Mouse (Mus musculus) heart, postnatal 25 days (tissue): ENCODE measurements at regions not wholly inside any gene's neighbourhood (a gene's known extent, or its start where the extent isn't known, plus 50 kb on each side); places are given as distances from the start of the nearest gene placed in this dataset.

Source experiments
- DNase-seq: peaks from one replicate; pipeline ENCODE4 v3.0.0; 2022; ENCODE audit warnings: low spot score
- intact Hi-C: fragments of 180-260 bp; cut with DNase I; formaldehyde crosslinking; loops from one replicate; pipeline ENCODE4 v1.15.1; 2025

DNA sequence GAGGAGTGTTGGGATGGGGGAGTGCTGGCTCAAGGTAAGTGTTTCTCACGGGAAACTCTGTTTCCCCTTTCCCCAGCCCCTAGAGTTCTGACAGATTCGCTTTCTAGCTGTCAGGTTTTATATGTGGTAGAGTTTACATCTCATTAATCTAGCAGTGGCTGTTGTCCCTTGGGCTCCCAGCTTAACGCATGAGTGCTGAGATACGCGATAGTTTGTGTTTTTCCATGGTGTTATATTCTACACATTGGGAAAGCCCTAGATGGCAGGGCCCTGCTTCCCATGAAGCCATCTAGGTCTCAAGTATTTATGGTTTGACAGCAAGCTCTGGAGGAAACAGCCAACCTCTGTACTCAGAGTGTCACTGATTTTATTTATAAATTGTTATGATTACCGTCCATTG is 373.8 kb downstream of the Cd83 start:
- no peak for DNase-seq
- intact Hi-C loops = loop anchor here (5.0 kb wide), 1 partner anchor 291 kb away; no protein-coding TSS in a partner anchor

GRCm38 (mm10) chr13:44159346-44159745 is 374.8 kb downstream of the Cd83 start:
- no peak for DNase-seq
- intact Hi-C loops = loop anchor here (5.0 kb wide), 1 partner anchor 292 kb away; no protein-coding TSS in a partner anchor

GRCm38 (mm10) chr13:44164746-44165145 is 380.2 kb downstream of the Cd83 start:
- intact Hi-C loops = no loop called here
- no peak for DNase-seq

DNA sequence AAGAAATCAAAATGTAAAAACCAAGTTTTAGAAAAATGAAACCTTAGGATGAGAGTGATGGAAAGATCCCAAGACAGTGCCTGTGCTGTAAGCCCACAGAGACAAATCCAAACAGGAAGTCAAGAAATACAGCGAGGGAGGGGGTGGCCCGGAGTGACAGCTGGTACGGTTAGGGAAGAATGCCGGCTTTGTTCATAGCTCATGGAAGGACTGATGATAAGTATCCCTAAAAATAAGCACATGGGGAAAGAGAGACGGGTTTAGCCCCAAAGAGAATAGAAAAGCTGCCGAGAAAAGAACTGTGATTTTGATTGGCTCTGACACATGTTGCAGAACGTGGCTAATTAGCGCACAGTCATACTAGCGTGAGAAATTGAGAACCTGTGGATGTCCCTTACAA is 382.6 kb downstream of the Cd83 start:
- peak; percentile 15 for DNase-seq
- intact Hi-C loops = no loop called here

- no peak for DNase-seq
- intact Hi-C loops = no loop called here
These were observed 383.6 kb downstream of the Cd83 start for GRCm38 (mm10) chr13:44168186-44168585.

DNA sequence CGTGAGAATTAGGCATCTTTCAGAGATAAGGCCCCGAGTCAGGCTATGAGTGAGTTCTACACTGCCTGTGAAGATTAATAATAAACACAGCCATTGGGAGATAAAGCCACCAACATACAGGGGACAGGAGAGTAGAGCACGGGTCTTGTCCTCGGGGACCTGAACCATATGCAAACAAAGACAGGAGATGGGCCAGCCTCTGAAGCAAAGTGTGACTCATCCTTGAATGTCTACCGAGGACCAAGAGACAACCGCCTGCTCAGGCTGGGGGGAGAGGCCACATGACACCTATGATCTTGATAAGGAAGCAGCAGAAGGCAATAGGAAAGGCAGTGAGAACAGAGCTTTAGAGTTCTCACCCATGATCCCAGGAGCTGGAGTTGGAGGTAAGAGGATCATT is 387.1 kb downstream of the Cd83 start:
- DNase-seq = no peak
- intact Hi-C loops = no loop called here

- intact Hi-C loops = no loop called here
- no peak for DNase-seq
These were observed 388.1 kb downstream of the Cd83 start for GRCm38 (mm10) chr13:44172701-44173100.

DNA sequence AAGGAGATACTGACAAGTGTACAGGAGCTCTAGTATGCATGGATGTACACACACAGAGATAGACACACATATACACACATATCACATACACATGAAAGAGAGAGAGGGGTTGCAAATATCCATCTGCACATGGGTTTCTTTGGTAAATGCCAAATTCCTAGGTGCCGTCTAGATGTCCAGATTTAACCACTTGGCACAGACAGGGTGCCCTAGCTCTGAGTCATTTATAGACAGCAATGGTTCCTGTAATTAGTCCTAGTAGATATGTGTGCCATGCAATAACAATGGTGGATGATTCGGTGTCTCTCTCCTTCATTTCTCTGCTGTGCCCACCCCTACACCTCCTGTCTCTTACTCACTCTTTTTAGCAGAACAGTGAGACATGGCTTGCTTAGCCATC is 389.7 kb downstream of the Cd83 start:
- intact Hi-C loops = no loop called here

DNA sequence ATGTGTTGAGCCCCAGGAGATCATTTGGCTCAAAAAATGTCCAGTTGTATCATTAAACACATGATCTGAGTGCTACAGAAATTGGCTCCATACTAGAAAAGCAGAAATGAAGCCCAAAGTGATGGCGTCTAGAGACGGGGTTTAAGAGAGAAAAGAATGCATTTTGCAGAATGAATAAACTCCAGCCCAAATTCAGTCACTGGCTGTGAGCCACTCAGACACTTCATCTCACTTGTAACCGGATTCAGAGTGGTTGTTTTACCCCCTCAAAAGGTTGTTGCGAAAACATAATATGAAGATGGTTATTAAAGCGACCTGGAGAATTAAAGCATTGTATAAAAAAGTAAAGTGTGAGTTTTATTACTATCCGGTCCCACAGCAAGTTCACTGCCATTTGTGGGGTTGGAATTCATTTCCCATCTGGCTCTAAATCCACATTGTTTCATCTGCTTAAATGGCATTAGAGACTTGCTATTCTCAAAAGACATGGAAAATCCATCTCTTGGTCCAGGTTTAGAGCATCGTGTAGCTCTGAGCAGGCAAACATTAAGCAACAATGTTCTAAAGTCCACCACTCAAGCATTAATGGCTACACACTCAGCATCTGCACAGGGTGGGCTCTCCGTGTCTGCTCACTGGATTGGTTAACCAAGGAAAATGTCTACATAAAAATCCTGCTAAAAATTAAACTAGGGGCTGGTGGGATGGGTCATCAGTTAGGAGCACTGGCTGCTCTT is 390.9 kb downstream of the Cd83 start:
- intact Hi-C loops = no loop called here
- no peak for DNase-seq

More for the DNA sequence above, 389.7 kb downstream of the Cd83 start:
- DNase-seq = no peak

DNA sequence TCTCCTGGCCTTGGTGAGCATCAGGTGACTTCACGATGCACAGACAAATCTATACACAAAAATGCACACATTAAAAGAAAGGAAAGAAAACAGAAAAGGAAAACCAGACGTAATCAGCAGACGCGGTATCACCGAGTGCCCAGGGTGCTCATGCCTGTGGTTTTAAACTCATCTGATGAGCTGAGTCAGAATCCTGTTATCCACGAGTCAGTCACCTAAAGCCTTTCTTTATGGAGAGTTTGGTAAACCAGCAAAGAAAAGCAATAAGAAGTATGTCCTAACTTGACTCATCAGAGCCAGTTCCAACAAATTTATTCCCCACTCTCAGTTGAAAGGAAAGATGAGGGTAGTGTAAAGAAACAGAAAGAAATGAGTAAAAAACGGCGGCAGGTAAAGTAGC is 391.5 kb downstream of the Cd83 start:
- intact Hi-C loops = no loop called here
- DNase-seq = no peak

DNA sequence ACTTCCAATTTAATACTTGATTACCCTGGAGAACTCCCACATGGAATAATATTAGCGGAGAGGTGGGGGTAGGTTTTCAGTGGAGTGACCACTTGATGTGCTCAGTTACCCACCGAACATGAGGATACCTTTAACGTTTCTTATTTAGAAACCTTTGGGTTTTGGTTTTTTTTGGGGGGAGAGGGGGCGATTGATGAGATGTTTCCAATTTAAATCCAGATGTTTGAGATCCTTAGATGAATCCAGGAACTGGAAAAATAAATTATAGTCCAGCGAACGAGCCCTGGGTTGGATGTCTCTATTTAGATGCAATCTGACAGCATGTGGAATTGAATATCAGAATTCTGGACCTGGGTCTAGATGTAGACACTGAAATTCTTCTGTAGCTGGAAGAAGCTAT is 393.4 kb downstream of the Cd83 start:
- intact Hi-C loops = no loop called here
- no peak for DNase-seq

GRCm38 (mm10) chr13:44180384-44180783 is 395.8 kb downstream of the Cd83 start:
- DNase-seq = no peak
- intact Hi-C loops = no loop called here

DNA sequence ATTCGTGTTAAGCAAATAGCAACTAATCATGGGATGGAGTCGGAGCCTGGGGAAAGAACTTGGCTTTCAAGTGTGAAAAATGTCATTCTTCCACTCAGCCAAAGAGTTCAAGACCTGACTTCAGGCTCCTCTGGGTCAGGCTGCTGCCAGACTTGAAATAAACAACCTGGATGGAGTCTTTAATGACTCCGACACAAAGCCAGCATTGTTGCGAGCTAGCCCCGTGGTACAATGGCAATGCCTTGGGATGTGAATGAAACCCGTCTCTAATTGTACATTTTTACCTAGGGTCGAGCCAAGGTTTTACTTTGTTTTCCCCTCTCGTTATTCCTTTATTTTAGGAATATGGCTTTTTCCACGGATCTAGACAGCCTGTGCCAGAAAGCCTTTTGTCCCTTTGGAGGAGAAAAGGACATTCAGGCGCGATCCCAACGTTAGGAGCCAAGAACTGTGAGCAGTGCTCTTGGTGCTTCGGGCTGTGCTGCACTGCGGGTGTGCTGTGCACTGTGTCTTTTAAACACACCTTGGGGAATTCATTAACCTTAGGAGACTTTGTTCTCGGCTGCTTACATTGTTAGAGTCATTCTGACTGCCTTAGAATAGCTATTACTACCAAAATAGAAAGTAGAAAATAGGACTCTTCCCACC is 398.1 kb downstream of the Cd83 start:
- intact Hi-C loops = no loop called here
- peak; percentile 18 for DNase-seq

- intact Hi-C loops = no loop called here
- DNase-seq = no peak
These were observed 410.8 kb downstream of the Cd83 start for GRCm38 (mm10) chr13:44195365-44195764.

GRCm38 (mm10) chr13:44206042-44206441 is 421.5 kb downstream of the Cd83 start:
- intact Hi-C loops = no loop called here
- DNase-seq = no peak

- intact Hi-C loops = no loop called here
- no peak for DNase-seq
These were observed 421.9 kb downstream of the Cd83 start for GRCm38 (mm10) chr13:44206448-44206847.

- DNase-seq = no peak
- intact Hi-C loops = no loop called here
These were observed 422.9 kb downstream of the Cd83 start for GRCm38 (mm10) chr13:44207400-44208005.

GRCm38 (mm10) chr13:44209036-44209435 is 424.5 kb downstream of the Cd83 start:
- intact Hi-C loops = no loop called here
- no peak for DNase-seq

DNA sequence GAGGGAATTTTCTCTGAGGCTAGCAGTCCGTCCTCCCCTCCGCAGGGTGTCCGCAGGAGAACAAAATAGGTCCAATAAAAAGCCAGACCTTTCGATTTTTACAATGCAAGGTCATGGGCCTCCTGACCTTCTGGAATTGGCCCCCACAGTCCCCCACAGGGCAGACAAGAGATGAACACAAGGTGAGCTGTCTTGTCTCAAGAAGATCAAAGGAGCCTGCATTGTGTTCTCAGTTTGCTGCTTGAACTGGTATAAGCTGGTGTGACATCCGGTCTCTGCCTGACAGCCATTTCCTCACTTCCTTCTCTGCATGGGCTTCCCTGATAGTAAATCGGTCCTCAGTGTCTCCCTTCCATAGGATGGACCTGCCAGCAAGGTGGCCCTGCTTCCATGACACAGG is 425.5 kb downstream of the Cd83 start:
- DNase-seq = no peak

GRCm38 (mm10) chr13:44212356-44212755 is 427.8 kb downstream of the Cd83 start:
- intact Hi-C loops = no loop called here
- DNase-seq = no peak

More for the DNA sequence above, 425.5 kb downstream of the Cd83 start:
- intact Hi-C loops = no loop called here

- intact Hi-C loops = no loop called here
- no peak for DNase-seq
These were observed 428.4 kb downstream of the Cd83 start for GRCm38 (mm10) chr13:44212936-44213335.
